Mouse (Mus musculus) kidney, adult 2 months (tissue): ENCODE results near the gene Tub. TPM values are rescaled to one million over a fixed set of nuclear protein-coding genes. Genes with fewer than 3 reads are reported as not detected.
A peak's percentile ranks its signal among the peaks of the same experiment; 100 is the strongest.

Source experiments
- DNase-seq: peaks from one replicate; pipeline ENCODE4 v3.0.0; 2021
- H3K27ac ChIP-seq: fragments of 200-500 bp; 2 replicates; pipeline ENCODE4 v1.5.1; 2012; ENCODE audit warnings: low read depth, low read length, control low read depth, inconsistent platforms; ENCODE audit not compliant: insufficient read depth
- H3K27me3 ChIP-seq: fragments of 200-500 bp; replicated peaks from 2 replicates; pipeline ENCODE4 v1.6.1; 2012; ENCODE audit warnings: mild to moderate bottlenecking, moderate library complexity, low read length, inconsistent platforms; ENCODE audit not compliant: control insufficient read depth, insufficient read depth
- H3K36me3 ChIP-seq: fragments of 200-500 bp; 2 replicates; pipeline ENCODE4 v1.6.1; 2012; ENCODE audit warnings: mild to moderate bottlenecking, moderate library complexity, low read length, inconsistent platforms; ENCODE audit not compliant: control insufficient read depth, insufficient read depth
- H3K4me1 ChIP-seq: fragments of 200-500 bp; 2 replicates; pipeline ENCODE4 v1.6.1; 2011; ENCODE audit warnings: low read length; ENCODE audit not compliant: control insufficient read depth, insufficient read depth
- H3K4me3 ChIP-seq: fragments of 200-500 bp; 2 replicates; pipeline ENCODE4 v1.5.1; 2011; ENCODE audit warnings: mild to moderate bottlenecking, low read depth, low read length, control low read depth; ENCODE audit not compliant: insufficient read depth
- CTCF ChIP-seq: fragments of 200-500 bp; conservative IDR thresholded peaks from 2 replicates; pipeline ENCODE4 v1.5.1; 2011; ENCODE audit warnings: low read depth, mild to moderate bottlenecking, control low read depth, low read length, moderate library complexity, mixed read lengths; ENCODE audit not compliant: insufficient read depth, insufficient read length
- POLR2A ChIP-seq: fragments of 200-500 bp; IDR thresholded peaks from one replicate; pipeline ENCODE4 v1.6.1; 2011; ENCODE audit warnings: low read depth, low read length, control low read depth
- WGBS: fragments of 180-500 bp; shearing (Covaris S2); methylation state at CpG from one replicate; pipeline ENCODE4 v1.1.7; 2018; 5-methylcytosine and 5-hydroxymethylcytosine counted together
- polyA plus RNA-seq: library from polyadenylated mRNA; depleted of rRNA; stranded (reverse); fragments of >200 nt; gene quantifications from 2 replicates; pipeline ENCODE4 v1.2.3, GENCODE M21; 2012; rRNA removed

The Tub gene
- polyA plus RNA-seq, result 0.31 and 0.52 TPM in 2 replicates

- no peaks in the 10 kb centered on the region for H3K27me3 ChIP-seq
- no peaks in the 10 kb centered on the region for H3K36me3 ChIP-seq
- H3K27ac ChIP-seq, result no peak within 1 kb of the TSS
- DNase-seq, result peak; percentile 24
- WGBS, result 1% methylated on average over 44 of the region's 44 CpGs
- no peaks in the 10 kb centered on the region for H3K4me1 ChIP-seq
- H3K4me3 ChIP-seq, result peak within 1 kb of the TSS; percentile 14; the same call in 1 of the 2 replicates
- TF ChIP-seq POLR2A (no peak), CTCF (no peak)
Observed at GRCm38 (mm10) chr7:108950312-108950761, at the start of gene Tub. Gene Tub, plus strand, starts transcription at chr7:108950338.

- H3K4me3 ChIP-seq, result no peak overlapping the region
- no peak overlapping the region for H3K27ac ChIP-seq
- no peak for DNase-seq
- TF ChIP-seq CTCF (no peak), POLR2A (no peak)
- no peaks in the 10 kb centered on the region for H3K4me1 ChIP-seq
- WGBS, result 58% methylated on average over 2 of the region's 2 CpGs
- H3K27me3 ChIP-seq, result no peaks in the 10 kb centered on the region
- no peaks in the 10 kb centered on the region for H3K36me3 ChIP-seq
Observed at GRCm38 (mm10) chr7:108903969-108904368, 46.2 kb upstream of the Tub start.

- no peak for TF ChIP-seq CTCF
- no peak for TF ChIP-seq POLR2A
- WGBS, result 67% methylated on average over 4 of the region's 4 CpGs
Observed at GRCm38 (mm10) chr7:108927043-108927442, 23.1 kb upstream of the Tub start.

GRCm38 (mm10) chr7:108928280-108929188 lies 21.6 kb upstream of the Tub start:
- WGBS, result 55% methylated on average over 11 of the region's 11 CpGs
- no peak for DNase-seq
- H3K27ac ChIP-seq, result no peak overlapping the region

More at GRCm38 (mm10) chr7:108927043-108927442, 23.1 kb upstream of the Tub start:
- Histone ChIP-seq H3K27ac (no peak overlapping the region), H3K4me3 (no peak overlapping the region), H3K27me3 (no peaks in the 10 kb centered on the region), H3K4me1 (no peaks in the 10 kb centered on the region), H3K36me3 (no peaks in the 10 kb centered on the region)
- no peak for DNase-seq

GRCm38 (mm10) chr7:108929726-108930393 lies 20.3 kb upstream of the Tub start, which contains the start of gene Nlrp10:
Gene Nlrp10, minus strand, starts transcription at chr7:108930178.
- Histone ChIP-seq H3K36me3 (no peaks in the 10 kb centered on the region), H3K27ac (no peak within 1 kb of the TSS), H3K27me3 (no peaks in the 10 kb centered on the region), H3K4me1 (no peaks in the 10 kb centered on the region), H3K4me3 (no peak within 1 kb of the TSS)
- 61% methylated on average over 6 of the region's 6 CpGs for WGBS
- DNase-seq, result no peak
- TF ChIP-seq POLR2A (no peak), CTCF (no peak)

More at GRCm38 (mm10) chr7:108928280-108929188, 21.6 kb upstream of the Tub start:
- no peak for TF ChIP-seq CTCF
- no peak for TF ChIP-seq POLR2A
- H3K36me3 ChIP-seq, result no peaks in the 10 kb centered on the region
- no peaks in the 10 kb centered on the region for H3K4me1 ChIP-seq
- no peaks in the 10 kb centered on the region for H3K27me3 ChIP-seq
- H3K4me3 ChIP-seq, result no peak overlapping the region

- peak within 1 kb of the TSS; percentile 48; the same call in 1 of the 2 replicates for H3K27ac ChIP-seq
- H3K27me3 ChIP-seq, result no peaks in the 10 kb centered on the region
- no peak for TF ChIP-seq POLR2A
- peak; percentile 88 for TF ChIP-seq CTCF
- 2% methylated on average over 50 of the region's 50 CpGs for WGBS
- peak within 1 kb of the TSS; percentile 89 for H3K4me3 ChIP-seq
- DNase-seq, result peak; percentile 98
- peaks cover 9% of the 10 kb centered on the region for H3K4me1 ChIP-seq
- peaks cover 2% of the 10 kb centered on the region; the same call in 1 of the 2 replicates for H3K36me3 ChIP-seq
Observed at GRCm38 (mm10) chr7:108933794-108934731, 16.1 kb upstream of the Tub start, which contains the start of gene Eif3f. Gene Eif3f, plus strand, starts transcription at chr7:108934417.
